Mouse (Mus musculus): Measurements from ENCODE around the gene Gga3.
"Not testable (repeated sequence)": the region's sequence is repeated elsewhere in the genome, so short reads cannot be mapped to it uniquely, and the experiment has no call there.

Gga3 gene

DNA sequence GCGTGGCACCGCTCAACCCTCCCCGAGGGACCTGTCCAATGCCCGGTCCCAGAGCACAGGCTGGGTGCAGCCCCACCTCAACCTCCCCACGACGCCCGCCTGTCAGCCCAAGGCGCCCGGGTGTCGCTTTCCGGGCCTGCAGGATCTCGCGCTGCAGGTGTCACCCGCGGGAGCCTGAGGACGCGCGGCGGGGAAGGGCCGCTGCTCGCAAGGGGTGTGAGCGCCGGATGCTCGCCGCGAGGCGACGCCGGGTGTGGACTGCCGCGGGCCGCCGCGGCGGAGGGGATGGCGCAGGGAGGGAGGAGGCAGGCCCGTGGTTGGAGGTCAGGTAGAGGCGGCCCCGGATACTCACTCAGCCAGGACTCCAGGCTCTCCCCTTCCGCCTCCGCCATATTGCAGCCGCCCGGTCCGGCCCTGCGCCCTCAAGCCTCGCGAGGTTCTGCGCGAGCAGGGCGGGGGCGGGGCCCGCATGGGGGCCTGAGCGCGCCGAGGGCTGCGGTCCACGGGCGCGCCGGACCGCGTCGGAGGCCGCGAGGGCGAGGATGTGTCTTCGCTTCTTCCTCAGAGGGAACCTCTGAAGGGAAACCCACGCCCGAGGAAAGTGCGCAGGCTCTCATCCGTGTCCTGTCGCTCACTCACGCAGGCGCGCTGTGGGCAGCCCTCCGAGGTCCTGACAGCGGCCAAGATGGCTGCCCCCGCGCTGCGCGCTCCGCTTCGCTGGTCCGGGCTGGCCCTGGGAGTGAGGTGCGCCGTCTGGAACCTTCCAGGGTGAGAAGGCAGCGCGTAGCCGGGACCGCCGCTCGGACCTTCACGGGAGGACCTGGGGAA is at the start of gene Gga3, which contains the start of gene Mrps7:
Gene Gga3 (minus strand): TSS at position 576 of the 828 bp plus-strand sequence.
Gene Mrps7 (plus strand): TSS at position 450 of the 828 bp plus-strand sequence.
- peak; percentile 68 for DNase-seq (ENCODE audit: low spot score)

DNA sequence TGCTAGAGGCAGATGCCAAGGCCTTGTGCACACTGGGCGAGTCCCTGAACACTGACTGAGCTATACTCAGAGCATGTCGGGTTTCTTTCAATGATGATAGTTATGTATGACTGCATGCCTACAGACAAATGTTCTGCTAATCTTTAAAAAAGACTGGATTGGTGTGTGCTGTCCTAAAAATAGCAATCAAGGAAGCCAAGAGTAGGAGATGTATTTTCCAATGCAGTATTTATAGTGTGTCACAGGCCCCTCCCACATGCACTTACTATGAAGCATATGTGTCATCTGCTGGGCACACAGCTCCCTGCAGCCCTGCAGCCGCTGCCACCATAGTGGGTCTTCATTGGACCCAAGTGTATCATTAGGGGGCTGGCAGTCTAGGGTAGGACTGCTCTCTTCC is 49.3 kb upstream of the Gga3 start:
- DNase-seq (ENCODE audit: low spot score) = no peak

DNA sequence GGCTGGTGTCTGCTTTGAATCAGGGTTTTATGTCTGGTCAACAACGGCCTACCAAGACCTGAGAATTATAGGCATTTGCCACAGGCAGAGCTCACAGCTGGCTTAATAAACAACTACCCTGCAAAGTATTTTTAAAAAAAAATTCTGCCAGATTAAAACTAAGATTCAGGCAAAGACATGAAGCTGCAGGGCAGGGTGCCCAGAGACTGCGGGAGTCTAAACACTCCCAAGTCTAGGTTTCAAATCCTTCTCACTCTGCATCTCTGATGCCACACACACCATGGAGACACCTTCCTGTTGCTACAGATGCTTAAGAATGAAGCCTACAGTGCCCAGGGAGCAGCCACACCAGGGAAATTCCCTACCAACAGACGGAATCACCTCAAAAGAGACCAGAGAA is 47.8 kb upstream of the Gga3 start:
- DNase-seq (ENCODE audit: low spot score) = no peak

DNA sequence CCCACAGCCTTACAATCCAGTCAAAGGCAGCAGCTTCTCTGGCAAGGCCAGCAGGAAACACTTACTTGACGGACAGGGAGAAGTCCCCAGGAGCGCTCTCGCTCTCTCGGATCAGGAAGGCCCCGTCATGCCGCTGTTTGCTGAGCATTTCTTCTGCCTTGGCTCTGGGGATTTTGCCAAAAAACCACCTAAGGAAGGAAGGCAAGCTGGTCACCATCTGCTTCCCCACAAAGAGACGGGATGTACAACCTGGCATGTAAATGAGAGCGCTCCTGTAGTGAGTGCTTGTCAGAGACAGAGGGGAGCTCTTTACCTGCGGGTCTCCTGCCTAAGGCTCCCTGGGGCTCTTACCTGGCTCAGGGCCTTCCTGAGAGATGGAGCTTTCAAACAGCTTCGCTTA is 45.9 kb upstream of the Gga3 start:
- DNase-seq (ENCODE audit: low spot score) = no peak

DNA sequence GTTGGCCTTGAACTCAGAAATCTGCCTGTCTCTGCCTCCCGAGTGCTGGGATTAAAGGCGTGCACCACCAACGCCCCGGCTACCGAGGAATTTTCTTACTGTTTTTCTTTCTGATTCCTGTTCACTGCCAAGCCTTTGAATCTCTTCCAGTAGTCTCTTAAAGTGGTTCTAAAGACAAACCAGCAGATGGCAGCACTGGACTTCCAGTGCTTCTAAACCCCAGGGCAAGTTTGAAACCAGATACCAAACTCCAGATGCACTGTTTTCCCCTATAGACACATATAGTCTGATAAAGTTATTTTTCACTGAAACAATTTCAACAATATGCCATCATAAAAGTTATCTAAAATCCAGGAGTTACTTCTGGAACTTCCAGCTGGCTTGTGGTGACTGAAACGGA is 43.6 kb upstream of the Gga3 start:
- DNase-seq (ENCODE audit: low spot score) = no peak

DNA sequence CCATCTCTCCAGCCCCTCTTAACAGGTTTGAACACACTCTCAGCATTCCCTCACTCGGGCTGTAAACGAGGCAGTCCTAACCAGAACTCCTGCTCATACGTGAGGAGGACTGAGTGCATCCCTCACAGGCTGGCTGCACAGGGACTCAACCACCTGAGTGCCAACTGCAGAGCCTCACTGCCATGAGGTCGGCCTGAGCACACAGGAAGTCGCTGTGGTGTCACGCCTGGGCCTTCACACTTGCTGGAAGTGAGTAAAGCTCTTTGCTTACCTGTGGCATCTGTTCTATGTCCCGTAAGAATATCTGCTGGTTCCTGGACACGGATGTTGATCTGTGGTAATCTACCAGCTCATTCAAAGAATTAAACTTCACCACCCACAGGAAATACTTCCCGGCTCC is 42.6 kb upstream of the Gga3 start:
- no peak for DNase-seq (ENCODE audit: low spot score)

DNA sequence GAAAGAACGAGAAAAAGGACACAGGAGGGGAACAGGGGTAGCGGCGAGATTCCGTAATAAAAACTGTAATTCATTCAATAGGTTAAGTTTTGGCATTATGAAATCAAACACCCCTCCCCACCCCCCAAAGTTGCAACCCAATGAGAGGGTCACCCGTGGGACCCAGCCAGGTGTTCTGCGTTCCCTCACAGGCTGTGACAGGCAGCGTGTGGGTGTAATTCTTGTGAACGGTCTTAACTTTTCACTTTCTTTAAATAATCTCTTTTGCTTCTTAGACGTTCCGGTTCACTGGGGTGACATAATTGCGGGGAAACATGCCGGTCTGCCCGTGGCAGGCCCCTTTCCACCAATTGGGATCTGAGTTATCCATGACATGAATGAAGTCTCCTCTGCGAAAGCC is 41.6 kb upstream of the Gga3 start:
- DNase-seq (ENCODE audit: low spot score) = not testable (repeated sequence)

DNA sequence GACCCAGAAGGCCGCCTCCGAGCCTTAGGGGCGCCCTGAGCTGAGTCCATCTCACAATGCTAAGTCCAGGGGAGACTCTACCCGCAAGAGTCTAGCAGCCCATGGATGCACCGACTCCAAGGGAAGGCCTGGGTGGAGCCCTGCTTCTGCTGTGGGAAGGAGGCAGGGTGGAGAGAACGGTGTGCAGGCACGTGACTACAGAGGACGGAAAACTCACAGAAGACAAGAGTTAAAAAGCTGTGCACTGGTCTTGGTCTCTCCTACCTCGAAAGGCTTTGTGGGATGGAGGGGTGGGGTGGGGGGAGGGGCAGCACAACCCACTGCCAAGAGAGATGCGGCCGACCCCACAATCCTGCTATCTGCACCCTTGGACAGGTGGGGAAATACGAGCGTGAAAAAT is 40.5 kb upstream of the Gga3 start:
- DNase-seq (ENCODE audit: low spot score) = no peak

DNA sequence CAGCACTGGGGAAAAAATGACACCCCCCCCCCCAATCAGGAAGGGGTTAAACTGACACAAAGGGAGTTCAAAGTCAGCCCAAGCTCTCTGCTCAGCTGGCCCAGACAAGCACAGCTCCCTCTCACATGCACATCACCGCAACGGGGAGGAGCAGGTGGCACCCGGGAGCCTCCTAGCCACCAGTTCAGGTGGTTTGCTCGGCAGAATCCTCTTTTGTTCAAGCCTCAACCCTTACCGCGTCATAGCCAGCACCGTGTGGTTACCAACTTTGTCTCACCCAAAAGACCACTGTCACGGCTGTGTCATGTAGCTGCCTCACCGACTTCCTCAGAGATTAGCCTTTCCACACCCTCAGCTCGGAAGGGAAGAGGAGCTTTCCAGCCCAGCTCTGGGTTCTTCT is 39.4 kb upstream of the Gga3 start:
- DNase-seq (ENCODE audit: low spot score) = no peak

DNA sequence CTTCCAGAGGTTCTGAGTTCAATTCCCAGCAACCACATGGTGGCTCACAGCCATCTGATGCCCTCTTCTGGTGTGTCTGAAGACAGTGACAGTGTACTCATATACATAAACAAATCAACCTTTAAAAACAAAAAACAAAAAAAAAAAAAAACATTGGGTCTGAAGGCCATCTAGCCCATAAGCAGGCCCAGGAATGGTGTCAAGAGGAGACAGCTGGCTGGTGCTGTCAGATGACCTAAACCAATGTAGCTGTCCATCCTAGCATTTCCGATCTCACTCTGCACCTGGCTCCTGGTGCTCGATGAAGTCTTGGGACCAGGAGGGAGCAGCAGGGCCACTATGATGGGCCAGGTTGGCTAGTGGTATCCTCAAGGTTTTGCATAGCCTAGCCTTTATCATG is 38.9 kb upstream of the Gga3 start:
- DNase-seq (ENCODE audit: low spot score) = no peak

DNA sequence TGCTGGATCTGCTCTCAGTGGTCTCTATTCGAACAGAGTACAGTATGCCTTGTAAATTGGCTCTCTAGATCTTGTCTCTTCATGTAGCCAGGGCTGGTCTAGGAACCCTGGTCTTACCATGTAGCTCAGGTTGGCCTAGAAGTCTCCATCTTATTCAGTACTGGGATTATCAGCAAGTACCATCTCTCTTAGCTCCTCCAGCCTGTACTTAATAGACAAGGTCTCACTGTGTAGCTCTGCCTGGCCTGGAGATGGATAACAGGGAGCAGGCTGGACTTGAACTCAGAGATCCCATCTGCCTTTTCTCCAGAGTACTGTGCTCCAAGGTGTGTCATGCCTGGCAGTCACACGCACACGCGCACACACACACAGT is 37.8 kb upstream of the Gga3 start:
- DNase-seq (ENCODE audit: low spot score) = no peak

DNA sequence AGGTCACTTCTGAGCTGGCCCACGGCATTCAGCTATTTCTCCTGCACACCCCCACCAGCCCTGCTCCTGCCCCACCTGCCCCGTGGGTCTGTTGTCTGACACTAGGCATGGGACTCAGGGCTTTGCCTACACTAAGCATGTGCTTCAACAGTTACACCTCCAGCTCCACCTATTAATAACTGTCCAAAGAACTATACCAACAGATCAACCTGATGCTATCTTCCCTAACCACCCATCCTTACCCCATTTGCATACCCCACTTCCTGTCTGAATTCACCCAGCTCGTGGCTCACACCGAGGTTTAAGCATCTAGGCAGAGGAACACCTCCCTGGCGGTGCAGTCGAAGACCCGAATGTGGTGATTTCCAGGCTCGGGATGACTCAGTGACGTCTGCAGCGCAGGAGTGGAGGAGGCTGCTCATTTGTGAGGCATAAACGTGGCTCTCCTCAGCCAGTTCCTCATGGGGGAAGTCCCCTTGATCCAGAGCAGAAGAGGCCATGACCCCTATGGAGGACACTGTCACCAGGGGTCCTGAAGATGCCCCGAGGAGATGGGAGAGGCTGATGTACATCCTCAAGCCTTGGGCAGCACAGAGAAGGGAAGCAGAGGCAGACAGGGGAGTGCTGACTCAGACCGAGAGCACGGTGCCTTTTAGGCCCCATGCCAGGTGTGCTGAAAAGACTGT is 37.3 kb upstream of the Gga3 start:
- DNase-seq (ENCODE audit: low spot score) = no peak

DNA sequence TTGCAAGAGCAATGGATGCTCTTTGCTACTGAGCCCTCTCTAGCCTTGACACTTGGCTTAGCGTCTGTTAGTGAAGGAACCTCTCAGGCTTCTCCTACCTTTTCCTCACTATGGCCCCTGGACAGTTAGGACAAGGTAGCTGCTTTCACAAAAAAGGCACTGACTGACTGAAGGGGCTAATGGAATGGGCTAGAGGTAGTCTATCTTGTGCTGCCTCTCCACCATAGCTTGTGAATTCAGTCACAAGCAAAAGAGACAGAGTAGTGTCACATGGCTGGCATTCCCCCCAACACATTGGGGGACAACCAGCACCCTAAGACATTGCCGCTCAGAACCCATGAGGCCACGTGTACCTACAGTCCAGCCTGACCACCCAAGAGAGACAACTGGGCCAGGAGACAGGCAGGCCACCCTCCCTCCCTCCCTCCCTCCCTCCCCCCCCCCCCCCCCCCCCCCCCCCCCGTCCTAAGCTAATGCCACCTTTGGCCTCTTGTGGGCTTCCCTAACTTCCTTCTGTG is 36.5 kb upstream of the Gga3 start:
- DNase-seq (ENCODE audit: low spot score) = no peak

DNA sequence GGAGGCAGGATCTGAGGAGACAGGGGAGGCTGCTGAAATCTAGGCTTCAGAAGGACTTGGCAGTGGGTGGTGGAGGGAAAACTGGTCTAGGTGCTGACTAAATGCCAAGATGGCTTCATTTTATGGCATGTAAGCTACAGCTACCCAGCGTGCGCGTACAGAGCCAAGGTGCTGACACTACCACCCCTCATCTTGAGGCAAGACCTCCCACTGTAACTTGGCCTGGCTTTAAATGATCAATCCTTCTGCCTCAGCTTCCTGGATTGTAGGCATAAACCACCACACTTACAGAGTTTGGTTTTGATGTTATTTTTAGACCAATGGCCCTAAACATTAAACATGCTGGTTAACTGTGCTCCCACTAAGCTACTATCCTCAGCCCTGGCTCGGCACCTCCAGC is 35.7 kb upstream of the Gga3 start:
- no peak for DNase-seq (ENCODE audit: low spot score)

DNA sequence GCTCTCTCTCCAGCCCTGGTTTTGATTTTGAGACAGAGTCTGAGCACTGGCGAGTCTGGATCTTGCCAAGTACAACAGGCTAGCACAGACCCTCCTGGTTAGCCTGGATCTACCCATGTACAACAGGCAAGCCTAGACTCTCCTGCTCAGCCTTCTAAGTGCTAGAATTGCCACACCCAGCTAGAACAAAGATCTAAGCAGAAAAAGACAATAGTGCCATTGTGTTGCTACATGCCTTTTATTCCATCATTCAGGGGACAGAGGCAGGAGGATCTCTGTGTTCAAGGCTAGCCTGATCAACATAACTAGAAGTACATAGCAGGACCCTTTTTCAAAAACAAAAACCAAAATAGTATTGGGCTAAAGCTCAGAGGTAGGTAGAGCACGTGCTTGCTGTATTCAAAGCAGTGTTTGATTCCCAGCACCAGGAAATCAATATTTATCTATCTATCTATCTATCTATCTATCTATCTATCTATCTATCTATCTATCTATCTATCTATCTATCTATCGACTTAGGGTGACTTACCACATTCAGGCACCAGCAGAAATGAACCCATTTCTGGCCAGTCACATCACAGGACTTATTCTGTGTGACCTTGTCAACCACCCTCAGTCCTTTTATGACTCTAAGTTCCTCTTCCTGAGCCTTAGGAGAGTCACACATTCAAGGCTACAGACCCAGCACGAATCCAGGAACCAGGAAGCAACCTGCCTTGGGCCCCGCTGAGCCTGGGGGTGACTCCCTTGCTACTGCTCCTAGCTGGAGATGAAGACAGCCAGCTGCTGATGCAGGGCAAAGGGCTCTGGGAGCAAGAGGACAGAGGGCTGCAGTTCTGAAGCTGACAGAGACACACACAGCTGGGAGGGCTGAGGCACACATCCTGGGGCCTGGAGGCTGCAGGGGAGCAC is 34.9 kb upstream of the Gga3 start:
- no peak for DNase-seq (ENCODE audit: low spot score)

DNA sequence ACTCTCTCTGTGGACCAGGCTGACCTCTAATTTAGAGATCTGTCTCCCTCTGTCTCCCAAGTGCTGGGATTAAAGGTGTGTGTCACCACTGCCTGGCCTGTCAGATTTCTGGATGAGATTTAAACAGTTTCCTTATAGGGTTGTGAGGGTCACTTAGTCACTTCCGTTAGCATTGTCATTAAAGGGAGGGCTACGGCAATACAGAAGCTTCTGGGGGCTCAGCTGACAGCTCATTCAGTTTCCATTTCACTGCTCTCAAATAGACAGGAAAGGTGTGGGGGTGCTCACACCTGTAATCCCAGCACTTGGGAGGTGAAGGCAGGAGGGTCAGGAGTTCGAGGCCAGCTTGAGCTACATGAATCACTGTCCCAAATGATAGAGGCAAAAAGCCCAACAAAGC is 33.1 kb upstream of the Gga3 start:
- no peak for DNase-seq (ENCODE audit: low spot score)

DNA sequence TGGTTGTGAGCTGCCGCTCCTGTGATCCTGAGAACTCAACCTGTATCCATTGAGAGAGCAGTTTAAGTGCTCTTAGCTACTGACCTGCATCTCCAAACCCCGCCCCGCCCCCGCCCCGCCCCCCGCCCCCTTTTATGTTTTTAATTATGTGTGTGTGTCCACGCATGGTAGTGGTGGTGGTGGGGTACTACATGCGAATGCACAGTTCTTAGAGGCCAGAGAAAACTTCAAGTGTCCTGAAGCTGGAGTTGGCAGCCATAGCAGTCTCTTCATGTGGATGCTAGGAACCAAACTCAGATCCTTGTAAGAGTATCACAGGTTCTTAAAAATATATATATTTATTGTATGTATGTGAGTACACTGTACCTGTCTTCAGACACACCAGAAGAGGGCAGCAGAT is 31.6 kb upstream of the Gga3 start:
- DNase-seq (ENCODE audit: low spot score) = no peak

DNA sequence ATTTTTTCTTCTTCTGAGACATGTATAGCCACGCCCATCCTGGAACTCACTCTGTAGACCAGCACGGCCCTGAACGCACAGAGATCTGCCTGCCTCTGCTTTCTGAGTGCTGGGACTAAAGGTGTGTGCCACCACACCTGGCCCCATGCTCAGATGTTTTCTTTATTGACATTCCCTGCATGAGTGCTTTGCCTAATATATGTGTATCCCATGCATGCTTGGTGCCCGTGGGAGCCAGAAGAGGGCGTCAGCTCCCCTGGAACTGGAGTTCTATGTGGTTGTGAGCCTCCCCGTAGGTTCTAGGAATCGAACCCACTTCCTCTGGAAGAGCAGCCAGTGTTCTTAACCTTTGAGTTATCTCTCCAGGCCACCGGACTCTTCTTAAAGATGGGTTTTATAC is 31.2 kb upstream of the Gga3 start:
- no peak for DNase-seq (ENCODE audit: low spot score)

DNA sequence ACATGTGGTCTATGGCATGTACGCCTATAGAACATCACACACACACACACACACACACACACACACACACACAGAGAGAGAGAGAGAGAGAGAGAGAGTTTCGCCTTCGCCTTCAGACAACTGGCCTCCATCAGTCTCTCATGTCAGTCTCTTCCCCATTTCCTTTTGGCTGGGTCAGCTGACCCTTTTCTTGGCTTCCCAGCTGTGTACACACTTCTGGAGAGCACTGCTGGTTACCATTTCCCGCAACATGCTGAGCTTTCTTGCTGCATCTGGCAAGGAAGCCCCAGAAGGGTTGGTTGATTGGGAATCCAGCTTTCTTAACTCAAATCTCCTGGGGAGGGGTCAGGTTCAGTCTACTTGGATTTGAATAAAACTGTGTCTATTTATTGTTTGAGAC is 30.3 kb upstream of the Gga3 start:
- no peak for DNase-seq (ENCODE audit: low spot score)

DNA sequence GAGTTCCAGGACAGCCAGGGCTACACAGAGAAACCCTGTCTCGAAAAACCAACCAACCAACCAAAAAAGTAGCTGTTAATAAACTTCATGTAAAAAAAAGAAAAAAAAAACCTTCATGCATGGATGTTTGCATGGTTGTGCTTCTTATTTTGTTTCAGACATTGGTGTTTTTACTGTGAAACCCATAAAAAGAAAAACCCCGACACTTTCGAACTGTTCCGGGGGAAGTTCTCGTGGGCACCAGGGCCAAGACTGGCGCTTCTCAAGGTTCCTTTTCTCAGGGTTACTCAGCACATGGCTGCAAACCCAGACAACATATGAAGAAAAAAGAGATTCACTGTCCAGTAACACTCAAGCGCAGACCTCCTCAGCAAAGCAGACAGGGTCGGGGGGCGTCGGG is 29.0 kb upstream of the Gga3 start:
- no peak for DNase-seq (ENCODE audit: low spot score)

DNA sequence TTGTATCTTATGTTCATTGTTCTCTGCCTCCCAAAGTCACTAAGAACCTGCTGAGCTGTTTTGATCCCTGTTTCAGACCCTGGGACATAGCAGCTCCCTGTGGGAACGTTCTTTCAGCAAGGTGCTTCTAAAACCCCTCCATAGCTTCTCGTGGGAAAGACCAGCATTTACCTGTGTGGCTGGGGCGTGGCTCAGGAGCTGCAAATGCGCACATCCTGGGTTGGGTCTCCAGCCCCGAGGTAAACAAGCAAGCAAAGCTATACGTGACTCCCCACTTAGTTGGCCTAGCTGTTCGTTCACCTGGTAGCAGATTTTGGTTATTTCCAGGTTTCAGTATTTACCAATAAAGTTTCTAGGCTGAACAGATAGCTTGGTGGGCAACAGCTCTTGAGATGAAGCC is 28.4 kb upstream of the Gga3 start:
- DNase-seq (ENCODE audit: low spot score) = no peak

DNA sequence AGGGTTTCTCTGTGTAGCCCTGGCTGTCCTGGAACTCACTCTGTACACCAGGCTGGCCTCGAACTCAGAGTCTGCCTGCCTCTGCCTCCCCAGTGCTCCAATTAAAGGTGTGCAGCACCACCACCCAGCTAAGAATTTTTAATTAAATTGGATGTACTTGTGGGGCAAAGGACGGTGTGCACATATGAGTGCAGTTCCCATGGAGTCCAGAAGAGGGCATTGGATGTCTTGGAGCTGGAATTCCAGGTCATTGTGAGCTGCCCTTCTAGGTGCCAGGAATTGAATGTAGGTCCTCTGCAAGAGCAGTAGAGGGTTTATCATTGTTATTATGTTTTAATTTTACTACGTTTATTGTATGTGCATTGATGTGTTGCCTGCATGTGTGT is 27.6 kb upstream of the Gga3 start:
- DNase-seq (ENCODE audit: low spot score) = no peak

Data from urinary bladder, postnatal 10 days (tissue).